In genomic region chr2:35446798-35447197, GRCm38 (mm10) we compare ENCODE assay signal across 11 mouse cellular contexts. TPM values are rescaled to one million over a fixed set of nuclear protein-coding genes. Genes with fewer than 3 reads are reported as not detected.
DNase-seq lines count a peak whose midpoint lies in the region; ATAC-seq and TF ChIP-seq lines count a peak whose summit lies in the region.
"Had no signal": no experiment of that assay in that cellular context is flagged by ENCODE, and none has a peak within 500 bp of the region (broad histone marks: within the 10 kb centered on the region; RNA-seq: fewer than 3 reads in every experiment).

No protein-coding gene starts in this region.

- H3K9ac ChIP-seq in liver, adult 2 months (ENCODE audit: low read depth, low read length) = no peak overlapping the region
- H3K9ac ChIP-seq in liver, embryonic 11.5 days (ENCODE audit: low read depth, low read length) = no peak overlapping the region
- H3K9ac ChIP-seq in intestine, embryonic 16.5 days (ENCODE audit: low read depth, low read length) = no peak overlapping the region
- H3K9ac ChIP-seq in liver, postnatal 0 days (replicated peaks) = no peak overlapping the region
- H3K9ac ChIP-seq in forebrain, embryonic 14.5 days (ENCODE audit: low read length) = no peak overlapping the region

- H3K36me3 ChIP-seq in liver, adult 2 months (ENCODE audit: control insufficient read depth, insufficient read depth, low read length) = no peaks in the 10 kb centered on the region
- H3K36me3 ChIP-seq in liver, embryonic 11.5 days (ENCODE audit: control insufficient read depth, insufficient read depth, low read length) = no peaks in the 10 kb centered on the region
- H3K36me3 ChIP-seq in intestine, embryonic 16.5 days (ENCODE audit: control insufficient read depth, insufficient read depth, low read length) = no peaks in the 10 kb centered on the region
- H3K36me3 ChIP-seq in liver, postnatal 0 days (replicated peaks; ENCODE audit: insufficient read depth, low read length) = 0 out of 2 replicates have a peak, but pooled peaks cover 5% of the 10 kb centered on the region
- no peaks in the 10 kb centered on the region for H3K36me3 ChIP-seq in forebrain, embryonic 14.5 days (ENCODE audit: control insufficient read depth, insufficient read depth, low read length)

- H3K4me2 ChIP-seq in liver, embryonic 11.5 days = no peak overlapping the region; the same call in 1 of the 2 replicates
- no peak overlapping the region for H3K4me2 ChIP-seq in intestine, embryonic 16.5 days (ENCODE audit: low read depth, low read length)
- peak overlapping the region; percentile 26; the same call in 1 of the 2 replicates for H3K4me2 ChIP-seq in liver, postnatal 0 days (ENCODE audit: low read depth, low read length)
- no peak overlapping the region for H3K4me2 ChIP-seq in forebrain, embryonic 14.5 days (ENCODE audit: low read length)

- WGBS in liver, adult 2 months = 79% methylated on average over 8 of the region's 8 CpGs
- WGBS in liver, embryonic 11.5 days = 48% methylated on average over 8 of the region's 8 CpGs
- WGBS in intestine, embryonic 16.5 days = 82% methylated on average over 8 of the region's 8 CpGs
- 49% methylated on average over 8 of the region's 8 CpGs for WGBS in liver, postnatal 0 days (ENCODE audit: insufficient replicate concordance)
- WGBS in forebrain, embryonic 14.5 days = 90% methylated on average over 8 of the region's 8 CpGs

- no peaks in the 10 kb centered on the region for H3K79me2 ChIP-seq in liver, adult 2 months (ENCODE audit: control insufficient read depth, insufficient read depth, low read length)

- DNase-seq in liver, adult 2 months (ENCODE audit: extremely low read depth, low read depth, low spot score) = no peak
- DNase-seq in liver, embryonic 11.5 days (ENCODE audit: low spot score) = no peak
- DNase-seq in liver, postnatal 0 days = no peak
- no peak for DNase-seq in right cerebral cortex, postnatal 10 days (ENCODE audit: low spot score in 2 of 2)
- DNase-seq in spleen, postnatal 10 days (ENCODE audit: low spot score in 2 of 2) = no peak
- DNase-seq in forebrain, embryonic 14.5 days (ENCODE audit: low spot score) = no peak
- DNase-seq: cerebellum, adult 18-20 months had no signal

- no peak for TF ChIP-seq CTCF in liver, adult 2 months (IDR thresholded peaks at IDR 0.05; ENCODE audit: low read depth, low read length)
- TF ChIP-seq CTCF in bone marrow macrophage, adult 2 months (IDR thresholded peaks at IDR 0.05; ENCODE audit: low read depth, low read length) = no peak
- TF ChIP-seq CTCF in liver, postnatal 0 days (IDR thresholded peaks at IDR 0.05; ENCODE audit: low read depth) = no peak

- peak overlapping the region; percentile 32 for H3K27ac ChIP-seq in liver, adult 2 months (replicated peaks; ENCODE audit: insufficient read depth, low read depth, low read length)
- H3K27ac ChIP-seq in liver, embryonic 11.5 days (ENCODE audit: low read depth, low read length) = no peak overlapping the region
- H3K27ac ChIP-seq in bone marrow macrophage, adult 2 months (ENCODE audit: insufficient read depth, low read depth, low read length) = peak overlapping the region; percentile 89
- peak overlapping the region; percentile 59; the same call in 1 of the 2 replicates for H3K27ac ChIP-seq in intestine, embryonic 16.5 days (ENCODE audit: low read length)
- H3K27ac ChIP-seq in liver, postnatal 0 days (ENCODE audit: low read depth) = peak overlapping the region; percentile 66
- H3K27ac ChIP-seq in forebrain, embryonic 14.5 days (ENCODE audit: low read depth, low read length) = no peak overlapping the region
- H3K27ac ChIP-seq: left cerebral cortex, adult 2 months had no signal

- H3K4me1 ChIP-seq in liver, adult 2 months (ENCODE audit: control insufficient read depth, insufficient read depth, low read length) = peaks cover 8% of the 10 kb centered on the region
- peaks cover 72% of the 10 kb centered on the region for H3K4me1 ChIP-seq in liver, embryonic 11.5 days (replicated peaks; ENCODE audit: control insufficient read depth, insufficient read depth, low read length)
- H3K4me1 ChIP-seq in bone marrow macrophage, adult 2 months (ENCODE audit: control insufficient read depth, insufficient read depth, low read length) = peaks cover 86% of the 10 kb centered on the region
- H3K4me1 ChIP-seq in intestine, embryonic 16.5 days (ENCODE audit: control insufficient read depth, insufficient read depth, low read length) = peaks cover 23% of the 10 kb centered on the region
- peaks cover 71% of the 10 kb centered on the region for H3K4me1 ChIP-seq in liver, postnatal 0 days (ENCODE audit: insufficient read depth)
- H3K4me1 ChIP-seq in forebrain, embryonic 14.5 days (ENCODE audit: control insufficient read depth, insufficient read depth, low read length) = no peaks in the 10 kb centered on the region

- H3K27me3 ChIP-seq in liver, adult 2 months (ENCODE audit: control insufficient read depth, insufficient read depth, low read length) = no peaks in the 10 kb centered on the region
- H3K27me3 ChIP-seq in liver, embryonic 11.5 days (replicated peaks; ENCODE audit: control insufficient read depth, insufficient read depth, low read length) = no peaks in the 10 kb centered on the region
- H3K27me3 ChIP-seq in intestine, embryonic 16.5 days (replicated peaks; ENCODE audit: control insufficient read depth, insufficient read depth, low read length) = no peaks in the 10 kb centered on the region
- H3K27me3 ChIP-seq in liver, postnatal 0 days (ENCODE audit: insufficient read depth, low read length) = no peaks in the 10 kb centered on the region
- no peaks in the 10 kb centered on the region for H3K27me3 ChIP-seq in forebrain, embryonic 14.5 days (replicated peaks; ENCODE audit: control insufficient read depth, insufficient read depth, low read length)

- no peak for TF ChIP-seq POLR2A in liver, adult 2 months (IDR thresholded peaks at IDR 0.05; ENCODE audit: extremely low read depth, insufficient read depth, low read length)
- TF ChIP-seq POLR2A in bone marrow macrophage, adult 2 months (IDR thresholded peaks at IDR 0.05; ENCODE audit: borderline replicate concordance, low read depth, low read length) = no peak

- H3K4me3 ChIP-seq in liver, adult 2 months (ENCODE audit: insufficient read depth, low read depth, low read length) = no peak overlapping the region
- H3K4me3 ChIP-seq in liver, embryonic 11.5 days (ENCODE audit: low read depth, low read length) = no peak overlapping the region
- H3K4me3 ChIP-seq in bone marrow macrophage, adult 2 months (ENCODE audit: insufficient read depth, low read length) = no peak overlapping the region
- no peak overlapping the region for H3K4me3 ChIP-seq in intestine, embryonic 16.5 days (ENCODE audit: low read length)
- no peak overlapping the region for H3K4me3 ChIP-seq in liver, postnatal 0 days (ENCODE audit: low read depth, low read length)
- H3K4me3 ChIP-seq in forebrain, embryonic 14.5 days (ENCODE audit: low read depth, low read length) = no peak overlapping the region
- H3K4me3 ChIP-seq: left cerebral cortex, adult 2 months; myocyte had no signal

- no peak for ATAC-seq in liver, embryonic 11.5 days (replicated peaks; ENCODE audit: low FRiP score)
- no peak for ATAC-seq in intestine, embryonic 16.5 days
- no peak for ATAC-seq in liver, postnatal 0 days
- no peak for ATAC-seq in forebrain, embryonic 14.5 days

- H3K9me3 ChIP-seq in liver, embryonic 11.5 days (ENCODE audit: control insufficient read depth, low read length) = no peaks in the 10 kb centered on the region
- no peaks in the 10 kb centered on the region for H3K9me3 ChIP-seq in intestine, embryonic 16.5 days (ENCODE audit: control insufficient read depth, low read length)
- H3K9me3 ChIP-seq in liver, postnatal 0 days (ENCODE audit: low read length) = no peaks in the 10 kb centered on the region
- no peaks in the 10 kb centered on the region for H3K9me3 ChIP-seq in forebrain, embryonic 14.5 days (replicated peaks; ENCODE audit: control insufficient read depth, low read length)

- no peak for TF ChIP-seq EP300 in liver, postnatal 0 days (IDR thresholded peaks at IDR 0.05; ENCODE audit: low read depth)

RNA-seq across cellular contexts. Expression of gene Ggta1, which starts 16.2 kb away (rescaled TPM):
- 3.5 and 3.8 TPM in 2 replicates for total RNA-seq in liver, adult 2 months (2014; rRNA removed)
- polyA plus RNA-seq in liver, adult 2 months (2012; rRNA removed) = 0.70 and 1.3 TPM in 2 replicates
- polyA plus RNA-seq in liver, embryonic 11.5 days (2014; fragmentation: Nextera tagmentation; extraction: Ambion mirVana) = 18.6 and 19.5 TPM in 2 replicates
- polyA plus RNA-seq in bone marrow macrophage, adult 2 months (2012; ENCODE audit: insufficient read depth, insufficient read length, missing spikeins) = 67.5 and 83.4 TPM in 2 replicates
- 13.9 and 14.6 TPM in 2 replicates for polyA plus RNA-seq in intestine, embryonic 16.5 days (2015; fragmentation: Nextera tagmentation; extraction: Ambion mirVana)
- polyA plus RNA-seq in liver, postnatal 0 days (2015; fragmentation: Nextera tagmentation; extraction: Ambion mirVana) = 5.2 and 6.2 TPM in 2 replicates
- polyA plus RNA-seq in forebrain, embryonic 14.5 days (2014; fragmentation: Nextera tagmentation; extraction: Ambion mirVana) = 5.0 and 6.1 TPM in 2 replicates

RNA-seq across cellular contexts. Expression of gene 4930402F06Rik, which starts 49.8 kb away (rescaled TPM):
- not detected in 2 replicates for total RNA-seq in liver, adult 2 months (2014; rRNA removed)
- not detected in 2 replicates for polyA plus RNA-seq in liver, adult 2 months (2012; rRNA removed)
- polyA plus RNA-seq in liver, embryonic 11.5 days (2014; fragmentation: Nextera tagmentation; extraction: Ambion mirVana) = not detected in 2 replicates
- polyA plus RNA-seq in bone marrow macrophage, adult 2 months (2012; ENCODE audit: insufficient read depth, insufficient read length, missing spikeins) = not detected in 2 replicates
- not detected in 2 replicates for polyA plus RNA-seq in intestine, embryonic 16.5 days (2015; fragmentation: Nextera tagmentation; extraction: Ambion mirVana)
- polyA plus RNA-seq in liver, postnatal 0 days (2015; fragmentation: Nextera tagmentation; extraction: Ambion mirVana) = not detected in 2 replicates
- not detected in 2 replicates for polyA plus RNA-seq in forebrain, embryonic 14.5 days (2014; fragmentation: Nextera tagmentation; extraction: Ambion mirVana)
- total RNA-seq: left cerebral cortex, adult 2 months had no signal
- polyA plus RNA-seq: myocyte had no signal

Comparison
In these comparisons a context has a peak if more than half of its experiments do, and no peak if none do; other contexts are left out.
1. H3K27ac ChIP-seq: peak in liver, adult 2 months (single experiment), bone marrow macrophage, adult 2 months (single experiment), intestine, embryonic 16.5 days (single experiment) and liver, postnatal 0 days (single experiment); none in liver, embryonic 11.5 days (single experiment) and forebrain, embryonic 14.5 days (single experiment).